Mouse (Mus musculus): ENCODE measurements around the gene Wfs1. TPM values are rescaled to one million over a fixed set of nuclear protein-coding genes. Genes with fewer than 3 reads are reported as not detected.
"Not testable (repeated sequence)": the region's sequence is repeated elsewhere in the genome, so short reads cannot be mapped to it uniquely, and the experiment has no call there.

Gene Wfs1
- polyA plus RNA-seq, 1 experiment from 2014 or later: 5.2 TPM

GRCm38 (mm10) chr5:36945713-36946112 is 43.3 kb downstream of the Wfs1 start:
- H3K4me2 ChIP-seq (ENCODE audit: low read length): no peak overlapping the region
- no peaks in the 10 kb centered on the region for H3K9me3 ChIP-seq (ENCODE audit: control insufficient read depth, low read length)
- H3K27ac ChIP-seq (replicated peaks; ENCODE audit: low read depth, low read length): peak overlapping the region; percentile 78
- H3K4me1 ChIP-seq (ENCODE audit: control insufficient read depth, insufficient read depth, low read length): peaks cover 20% of the 10 kb centered on the region
- no peaks in the 10 kb centered on the region for H3K27me3 ChIP-seq (ENCODE audit: control insufficient read depth, insufficient read depth, low read length)
- ATAC-seq (ENCODE audit: low FRiP score, low TSS enrichment): no peak
- no peak overlapping the region for H3K9ac ChIP-seq (replicated peaks; ENCODE audit: low read length)
- no peak overlapping the region for H3K4me3 ChIP-seq (replicated peaks; ENCODE audit: low read depth, low read length)
- WGBS: 81% methylated on average over 2 of the region's 2 CpGs
- H3K36me3 ChIP-seq (ENCODE audit: control insufficient read depth, insufficient read depth, low read length): no peaks in the 10 kb centered on the region
- DNase-seq: no peak

GRCm38 (mm10) chr5:36945102-36945701 is 43.8 kb downstream of the Wfs1 start:
- H3K27me3 ChIP-seq (ENCODE audit: control insufficient read depth, insufficient read depth, low read length): no peaks in the 10 kb centered on the region
- no peak overlapping the region for H3K4me3 ChIP-seq (replicated peaks; ENCODE audit: low read depth, low read length)
- DNase-seq (peak; percentile 61), ATAC-seq (ENCODE audit: low FRiP score, low TSS enrichment) (peak; percentile 32; the same call in 1 of the 2 replicates)
- WGBS: 35% methylated on average over 8 of the region's 8 CpGs
- H3K36me3 ChIP-seq (ENCODE audit: control insufficient read depth, insufficient read depth, low read length): no peaks in the 10 kb centered on the region
- H3K9ac ChIP-seq (replicated peaks; ENCODE audit: low read length): peak overlapping the region; percentile 13; the same call in 1 of the 2 replicates
- H3K9me3 ChIP-seq (ENCODE audit: control insufficient read depth, low read length): no peaks in the 10 kb centered on the region
- H3K4me2 ChIP-seq (ENCODE audit: low read length): no peak overlapping the region
- H3K4me1 ChIP-seq (ENCODE audit: control insufficient read depth, insufficient read depth, low read length): peaks cover 20% of the 10 kb centered on the region
- peak overlapping the region; percentile 78 for H3K27ac ChIP-seq (replicated peaks; ENCODE audit: low read depth, low read length)

- Histone ChIP-seq H3K27me3 (ENCODE audit: control insufficient read depth, insufficient read depth, low read length) (no peaks in the 10 kb centered on the region), H3K4me3 (replicated peaks; ENCODE audit: low read depth, low read length) (no peak overlapping the region), H3K9me3 (ENCODE audit: control insufficient read depth, low read length) (no peaks in the 10 kb centered on the region), H3K4me1 (ENCODE audit: control insufficient read depth, insufficient read depth, low read length) (peaks cover 20% of the 10 kb centered on the region), H3K36me3 (ENCODE audit: control insufficient read depth, insufficient read depth, low read length) (no peaks in the 10 kb centered on the region), H3K4me2 (ENCODE audit: low read length) (no peak overlapping the region), H3K27ac (replicated peaks; ENCODE audit: low read depth, low read length) (peak overlapping the region; percentile 78), H3K9ac (replicated peaks; ENCODE audit: low read length) (peak overlapping the region; percentile 13; the same call in 1 of the 2 replicates)
- WGBS: 71% methylated on average over 5 of the region's 5 CpGs
- DNase-seq (no peak), ATAC-seq (ENCODE audit: low FRiP score, low TSS enrichment) (no peak)
Observed at GRCm38 (mm10) chr5:36944552-36944951, 44.5 kb downstream of the Wfs1 start.

GRCm38 (mm10) chr5:36942446-36942845 is 46.6 kb downstream of the Wfs1 start:
- Histone ChIP-seq H3K4me3 (replicated peaks; ENCODE audit: low read depth, low read length) (no peak overlapping the region), H3K27ac (replicated peaks; ENCODE audit: low read depth, low read length) (no peak overlapping the region), H3K9me3 (ENCODE audit: control insufficient read depth, low read length) (no peaks in the 10 kb centered on the region), H3K4me1 (ENCODE audit: control insufficient read depth, insufficient read depth, low read length) (peaks cover 20% of the 10 kb centered on the region), H3K9ac (replicated peaks; ENCODE audit: low read length) (no peak overlapping the region), H3K4me2 (ENCODE audit: low read length) (no peak overlapping the region), H3K27me3 (ENCODE audit: control insufficient read depth, insufficient read depth, low read length) (no peaks in the 10 kb centered on the region), H3K36me3 (ENCODE audit: control insufficient read depth, insufficient read depth, low read length) (no peaks in the 10 kb centered on the region)
- 90% methylated on average over 2 of the region's 2 CpGs for WGBS
- ATAC-seq (ENCODE audit: low FRiP score, low TSS enrichment): no peak
- DNase-seq: no peak

GRCm38 (mm10) chr5:36938991-36939390 is 50.0 kb downstream of the Wfs1 start:
- H3K9me3 ChIP-seq (ENCODE audit: control insufficient read depth, low read length); ATAC-seq (ENCODE audit: low FRiP score, low TSS enrichment); H3K4me2 ChIP-seq (ENCODE audit: low read length); H3K9ac ChIP-seq (replicated peaks; ENCODE audit: low read length); H3K27ac ChIP-seq (replicated peaks; ENCODE audit: low read depth, low read length); H3K36me3 ChIP-seq (ENCODE audit: control insufficient read depth, insufficient read depth, low read length); DNase-seq; H3K4me3 ChIP-seq (replicated peaks; ENCODE audit: low read depth, low read length); H3K27me3 ChIP-seq (ENCODE audit: control insufficient read depth, insufficient read depth, low read length): not testable (repeated sequence)
- peaks cover 16% of the 10 kb centered on the region for H3K4me1 ChIP-seq (ENCODE audit: control insufficient read depth, insufficient read depth, low read length)
- WGBS: 79% methylated on average over 2 of the region's 2 CpGs

GRCm38 (mm10) chr5:36938021-36938420 is 51.0 kb downstream of the Wfs1 start:
- ATAC-seq (ENCODE audit: low FRiP score, low TSS enrichment): no peak
- Histone ChIP-seq H3K9ac (replicated peaks; ENCODE audit: low read length) (no peak overlapping the region), H3K36me3 (ENCODE audit: control insufficient read depth, insufficient read depth, low read length) (no peaks in the 10 kb centered on the region), H3K27ac (replicated peaks; ENCODE audit: low read depth, low read length) (no peak overlapping the region), H3K9me3 (ENCODE audit: control insufficient read depth, low read length) (no peaks in the 10 kb centered on the region), H3K4me1 (ENCODE audit: control insufficient read depth, insufficient read depth, low read length) (peaks cover 16% of the 10 kb centered on the region), H3K4me3 (replicated peaks; ENCODE audit: low read depth, low read length) (no peak overlapping the region), H3K27me3 (ENCODE audit: control insufficient read depth, insufficient read depth, low read length) (no peaks in the 10 kb centered on the region), H3K4me2 (ENCODE audit: low read length) (no peak overlapping the region)
- DNase-seq: no peak
- WGBS: 90% methylated on average over 5 of the region's 5 CpGs

- Histone ChIP-seq H3K4me3 (replicated peaks; ENCODE audit: low read depth, low read length) (no peak overlapping the region), H3K4me1 (ENCODE audit: control insufficient read depth, insufficient read depth, low read length) (peaks cover 16% of the 10 kb centered on the region), H3K27ac (replicated peaks; ENCODE audit: low read depth, low read length) (peak overlapping the region; percentile 68), H3K27me3 (ENCODE audit: control insufficient read depth, insufficient read depth, low read length) (no peaks in the 10 kb centered on the region), H3K9me3 (ENCODE audit: control insufficient read depth, low read length) (no peaks in the 10 kb centered on the region), H3K36me3 (ENCODE audit: control insufficient read depth, insufficient read depth, low read length) (no peaks in the 10 kb centered on the region), H3K9ac (replicated peaks; ENCODE audit: low read length) (no peak overlapping the region), H3K4me2 (ENCODE audit: low read length) (no peak overlapping the region)
- WGBS: 81% methylated on average over 7 of the region's 7 CpGs
- ATAC-seq (ENCODE audit: low FRiP score, low TSS enrichment): no peak
- no peak for DNase-seq
Observed at GRCm38 (mm10) chr5:36936548-36936947, 52.5 kb downstream of the Wfs1 start.

GRCm38 (mm10) chr5:36935486-36936473 is 53.2 kb downstream of the Wfs1 start:
- Histone ChIP-seq H3K36me3 (ENCODE audit: control insufficient read depth, insufficient read depth, low read length) (no peaks in the 10 kb centered on the region), H3K4me2 (ENCODE audit: low read length) (no peak overlapping the region), H3K9me3 (ENCODE audit: control insufficient read depth, low read length) (no peaks in the 10 kb centered on the region), H3K27ac (replicated peaks; ENCODE audit: low read depth, low read length) (peak overlapping the region; percentile 68), H3K27me3 (ENCODE audit: control insufficient read depth, insufficient read depth, low read length) (no peaks in the 10 kb centered on the region), H3K4me1 (ENCODE audit: control insufficient read depth, insufficient read depth, low read length) (peaks cover 16% of the 10 kb centered on the region), H3K4me3 (replicated peaks; ENCODE audit: low read depth, low read length) (no peak overlapping the region), H3K9ac (replicated peaks; ENCODE audit: low read length) (no peak overlapping the region)
- DNase-seq (peak; percentile 90), ATAC-seq (ENCODE audit: low FRiP score, low TSS enrichment) (peak; percentile 81; the same call in 1 of the 2 replicates)
- WGBS: 52% methylated on average over 17 of the region's 17 CpGs

Data from midbrain, embryonic 14.5 days (tissue).